Mouse (Mus musculus): Measurements from ENCODE around the gene Styx. TPM values are rescaled to one million over a fixed set of nuclear protein-coding genes. Genes with fewer than 3 reads are reported as not detected.
A peak's percentile ranks its signal among the peaks of the same experiment; 100 is the strongest.

Gene Styx
- polyA plus RNA-seq, 1 experiment from 2014 or later: 66.5 TPM

GRCm38 (mm10) chr14:45328072-45328713 lies 22.7 kb upstream of the Styx start:
- no peak overlapping the region for H3K4me2 ChIP-seq (ENCODE audit: low read length)
- WGBS: 91% methylated on average over 4 of the region's 4 CpGs
- H3K36me3 ChIP-seq (ENCODE audit: control insufficient read depth, insufficient read depth, low read length): peaks cover 20% of the 10 kb centered on the region
- 0 out of 2 replicates have a peak, but pooled peaks cover 4% of the 10 kb centered on the region for H3K4me1 ChIP-seq (ENCODE audit: control insufficient read depth, insufficient read depth, low read length)
- H3K9me3 ChIP-seq (ENCODE audit: control insufficient read depth, low read length): no peaks in the 10 kb centered on the region
- no peak overlapping the region for H3K27ac ChIP-seq (replicated peaks; ENCODE audit: low read depth, low read length)
- H3K27me3 ChIP-seq (ENCODE audit: control insufficient read depth, insufficient read depth, low read length): no peaks in the 10 kb centered on the region
- DNase-seq: no peak
- no peak for ATAC-seq (ENCODE audit: low FRiP score, low TSS enrichment)
- no peak overlapping the region for H3K9ac ChIP-seq (replicated peaks; ENCODE audit: low read length)
- H3K4me3 ChIP-seq (replicated peaks; ENCODE audit: low read depth, low read length): no peak overlapping the region

GRCm38 (mm10) chr14:45329018-45329588 lies 21.8 kb upstream of the Styx start:
- Histone ChIP-seq H3K9ac (replicated peaks; ENCODE audit: low read length) (no peak overlapping the region; the same call in 1 of the 2 replicates), H3K27ac (replicated peaks; ENCODE audit: low read depth, low read length) (peak overlapping the region; percentile 92), H3K36me3 (ENCODE audit: control insufficient read depth, insufficient read depth, low read length) (peaks cover 25% of the 10 kb centered on the region), H3K27me3 (ENCODE audit: control insufficient read depth, insufficient read depth, low read length) (no peaks in the 10 kb centered on the region), H3K4me1 (ENCODE audit: control insufficient read depth, insufficient read depth, low read length) (0 out of 2 replicates have a peak, but pooled peaks cover 4% of the 10 kb centered on the region), H3K4me2 (ENCODE audit: low read length) (peak overlapping the region; percentile 51), H3K9me3 (ENCODE audit: control insufficient read depth, low read length) (no peaks in the 10 kb centered on the region), H3K4me3 (replicated peaks; ENCODE audit: low read depth, low read length) (peak overlapping the region; percentile 96)
- DNase-seq (no peak), ATAC-seq (ENCODE audit: low FRiP score, low TSS enrichment) (peak; percentile 21)
- WGBS: 15% methylated on average over 8 of the region's 8 CpGs

- ATAC-seq (ENCODE audit: low FRiP score, low TSS enrichment): peak; percentile 97
- under 1% methylated on average over 44 of the region's 44 CpGs for WGBS
- H3K4me3 ChIP-seq (replicated peaks; ENCODE audit: low read depth, low read length): peak within 1 kb of the TSS; percentile 96
- 0 out of 2 replicates have a peak, but pooled peaks cover 4% of the 10 kb centered on the region for H3K4me1 ChIP-seq (ENCODE audit: control insufficient read depth, insufficient read depth, low read length)
- H3K27ac ChIP-seq (replicated peaks; ENCODE audit: low read depth, low read length): peak within 1 kb of the TSS; percentile 92
- DNase-seq: peak; percentile 97
- H3K9ac ChIP-seq (replicated peaks; ENCODE audit: low read length): peak within 1 kb of the TSS; percentile 92
- H3K9me3 ChIP-seq (ENCODE audit: control insufficient read depth, low read length): no peaks in the 10 kb centered on the region
- H3K27me3 ChIP-seq (ENCODE audit: control insufficient read depth, insufficient read depth, low read length): no peaks in the 10 kb centered on the region
- H3K36me3 ChIP-seq (ENCODE audit: control insufficient read depth, insufficient read depth, low read length): peaks cover 29% of the 10 kb centered on the region
- peak within 1 kb of the TSS; percentile 70 for H3K4me2 ChIP-seq (ENCODE audit: low read length)
Measured at GRCm38 (mm10) chr14:45329589-45330181, 21.2 kb upstream of the Styx start, which contains the start of gene Psmc6. Psmc6 (plus strand) TSS chr14:45329788.

- Histone ChIP-seq H3K9me3 (ENCODE audit: control insufficient read depth, low read length) (no peaks in the 10 kb centered on the region), H3K27me3 (ENCODE audit: control insufficient read depth, insufficient read depth, low read length) (no peaks in the 10 kb centered on the region), H3K36me3 (ENCODE audit: control insufficient read depth, insufficient read depth, low read length) (peaks cover 8% of the 10 kb centered on the region), H3K27ac (replicated peaks; ENCODE audit: low read depth, low read length) (0 out of 2 replicates have a peak overlapping the region, but pooled peaks have one; percentile 8), H3K4me3 (replicated peaks; ENCODE audit: low read depth, low read length) (no peak overlapping the region), H3K9ac (replicated peaks; ENCODE audit: low read length) (no peak overlapping the region), H3K4me2 (ENCODE audit: low read length) (no peak overlapping the region), H3K4me1 (ENCODE audit: control insufficient read depth, insufficient read depth, low read length) (no peaks in the 10 kb centered on the region)
- ATAC-seq (ENCODE audit: low FRiP score, low TSS enrichment) (no peak), DNase-seq (peak; percentile 20)
- WGBS: 70% methylated on average over 16 of the region's 16 CpGs
Measured at GRCm38 (mm10) chr14:45364211-45365195, 13.6 kb downstream of the Styx start.

GRCm38 (mm10) chr14:45365196-45365587 lies 14.3 kb downstream of the Styx start:
- Histone ChIP-seq H3K9me3 (ENCODE audit: control insufficient read depth, low read length) (no peaks in the 10 kb centered on the region; the same call in 1 of the 2 replicates), H3K27ac (replicated peaks; ENCODE audit: low read depth, low read length) (no peak overlapping the region), H3K27me3 (ENCODE audit: control insufficient read depth, insufficient read depth, low read length) (no peaks in the 10 kb centered on the region), H3K4me1 (ENCODE audit: control insufficient read depth, insufficient read depth, low read length) (no peaks in the 10 kb centered on the region), H3K4me3 (replicated peaks; ENCODE audit: low read depth, low read length) (no peak overlapping the region), H3K36me3 (ENCODE audit: control insufficient read depth, insufficient read depth, low read length) (peaks cover 13% of the 10 kb centered on the region), H3K9ac (replicated peaks; ENCODE audit: low read length) (no peak overlapping the region), H3K4me2 (ENCODE audit: low read length) (no peak overlapping the region)
- WGBS: 88% methylated on average over 6 of the region's 6 CpGs
- DNase-seq (no peak), ATAC-seq (ENCODE audit: low FRiP score, low TSS enrichment) (no peak)

GRCm38 (mm10) chr14:45378771-45379170 lies 27.9 kb downstream of the Styx start:
- H3K27ac ChIP-seq (replicated peaks; ENCODE audit: low read depth, low read length): no peak overlapping the region
- no peaks in the 10 kb centered on the region for H3K4me1 ChIP-seq (ENCODE audit: control insufficient read depth, insufficient read depth, low read length)
- no peaks in the 10 kb centered on the region for H3K27me3 ChIP-seq (ENCODE audit: control insufficient read depth, insufficient read depth, low read length)
- H3K4me3 ChIP-seq (replicated peaks; ENCODE audit: low read depth, low read length): no peak overlapping the region
- H3K9ac ChIP-seq (replicated peaks; ENCODE audit: low read length): no peak overlapping the region
- DNase-seq: no peak
- WGBS: 94% methylated on average over 3 of the region's 3 CpGs
- no peaks in the 10 kb centered on the region for H3K9me3 ChIP-seq (ENCODE audit: control insufficient read depth, low read length)
- H3K36me3 ChIP-seq (ENCODE audit: control insufficient read depth, insufficient read depth, low read length): peaks cover 27% of the 10 kb centered on the region
- ATAC-seq (ENCODE audit: low FRiP score, low TSS enrichment): no peak
- H3K4me2 ChIP-seq (ENCODE audit: low read length): no peak overlapping the region

- Histone ChIP-seq H3K4me1 (ENCODE audit: control insufficient read depth, insufficient read depth, low read length) (no peaks in the 10 kb centered on the region), H3K27me3 (ENCODE audit: control insufficient read depth, insufficient read depth, low read length) (no peaks in the 10 kb centered on the region), H3K36me3 (ENCODE audit: control insufficient read depth, insufficient read depth, low read length) (peaks cover 27% of the 10 kb centered on the region), H3K4me2 (ENCODE audit: low read length) (no peak overlapping the region), H3K9me3 (ENCODE audit: control insufficient read depth, low read length) (no peaks in the 10 kb centered on the region), H3K9ac (replicated peaks; ENCODE audit: low read length) (no peak overlapping the region), H3K4me3 (replicated peaks; ENCODE audit: low read depth, low read length) (no peak overlapping the region), H3K27ac (replicated peaks; ENCODE audit: low read depth, low read length) (no peak overlapping the region)
- ATAC-seq (ENCODE audit: low FRiP score, low TSS enrichment) (no peak), DNase-seq (no peak)
- WGBS: 93% methylated on average over 6 of the region's 6 CpGs
Measured at GRCm38 (mm10) chr14:45380756-45381155, 29.9 kb downstream of the Styx start.

GRCm38 (mm10) chr14:45382912-45383311 lies 32.0 kb downstream of the Styx start:
- DNase-seq: no peak
- H3K4me1 ChIP-seq (ENCODE audit: control insufficient read depth, insufficient read depth, low read length): peaks cover 6% of the 10 kb centered on the region
- 80% methylated on average over 4 of the region's 4 CpGs for WGBS
- H3K4me2 ChIP-seq (ENCODE audit: low read length): no peak overlapping the region
- no peak overlapping the region for H3K9ac ChIP-seq (replicated peaks; ENCODE audit: low read length)
- no peaks in the 10 kb centered on the region for H3K9me3 ChIP-seq (ENCODE audit: control insufficient read depth, low read length)
- H3K4me3 ChIP-seq (replicated peaks; ENCODE audit: low read depth, low read length): no peak overlapping the region
- peaks cover 27% of the 10 kb centered on the region for H3K36me3 ChIP-seq (ENCODE audit: control insufficient read depth, insufficient read depth, low read length)
- ATAC-seq (ENCODE audit: low FRiP score, low TSS enrichment): no peak
- no peaks in the 10 kb centered on the region for H3K27me3 ChIP-seq (ENCODE audit: control insufficient read depth, insufficient read depth, low read length)
- no peak overlapping the region for H3K27ac ChIP-seq (replicated peaks; ENCODE audit: low read depth, low read length)
